Mouse (Mus musculus) cerebellum, adult 2 months (tissue): Measurements from ENCODE around the gene Plekha6. TPM values are rescaled to one million over a fixed set of nuclear protein-coding genes. Genes with fewer than 3 reads are reported as not detected.
A peak's percentile ranks its signal among the peaks of the same experiment; 100 is the strongest.

Experiments
- DNase-seq, 2 experiments: peaks; one replicate each; pipeline ENCODE4 v3.0.0; 2021
- H3K27ac ChIP-seq: fragments of 200-500 bp; 2 replicates; pipeline ENCODE4 v1.5.1; 2012; ENCODE audit warnings: low read length, control low read depth, inconsistent platforms; ENCODE audit not compliant: insufficient read depth
- H3K27me3 ChIP-seq: fragments of 200-500 bp; 2 replicates; pipeline ENCODE4 v1.6.1; 2012; ENCODE audit warnings: inconsistent platforms, mild to moderate bottlenecking, low read length, moderate library complexity; ENCODE audit not compliant: control insufficient read depth, insufficient read depth
- H3K4me1 ChIP-seq: fragments of 200-500 bp; 2 replicates; pipeline ENCODE4 v1.6.1; 2011; ENCODE audit warnings: low read length; ENCODE audit not compliant: control insufficient read depth, insufficient read depth
- H3K4me3 ChIP-seq: fragments of 200-500 bp; replicated peaks from 2 replicates; pipeline ENCODE3; 2011; ENCODE audit warnings: mild to moderate bottlenecking, low read depth, low read length, control low read depth; ENCODE audit not compliant: insufficient read depth
- CTCF ChIP-seq: fragments of 200-500 bp; IDR thresholded peaks from 2 replicates; pipeline ENCODE4 v1.5.1; 2011; ENCODE audit warnings: low read depth, mild to moderate bottlenecking, control low read depth, low read length, moderate library complexity, borderline replicate concordance; ENCODE audit not compliant: insufficient read depth
- POLR2A ChIP-seq: fragments of 200-500 bp; IDR thresholded peaks from 2 replicates; pipeline ENCODE4 v1.6.1; 2011; ENCODE audit warnings: low read length, control low read depth, borderline replicate concordance; ENCODE audit not compliant: insufficient read depth
- WGBS: fragments of 180-500 bp; shearing (Covaris S2); methylation state at CpG from one replicate; pipeline ENCODE4 v1.1.7; 2018; 5-methylcytosine and 5-hydroxymethylcytosine counted together
- polyA plus RNA-seq: library from polyadenylated mRNA; depleted of rRNA; stranded (reverse); fragments of >200 nt; gene quantifications from 2 replicates; pipeline ENCODE4 v1.2.3, GENCODE M21; 2012

Gene Plekha6
- polyA plus RNA-seq, 1 experiment, result 77.2 TPM

GRCm38 (mm10) chr1:133204985-133205384 is 41.0 kb downstream of the Plekha6 start:
- H3K4me1 ChIP-seq, result peaks cover 11% of the 10 kb centered on the region
- DNase-seq, result no peak
- no peaks in the 10 kb centered on the region for H3K27me3 ChIP-seq
- no peak overlapping the region for H3K4me3 ChIP-seq
- H3K27ac ChIP-seq, result no peak overlapping the region
- TF ChIP-seq POLR2A (no peak), CTCF (no peak)
- WGBS, result 88% methylated on average over 10 of the region's 10 CpGs

GRCm38 (mm10) chr1:133208086-133208815 is 44.2 kb downstream of the Plekha6 start:
- H3K4me1 ChIP-seq, result peaks cover 12% of the 10 kb centered on the region
- no peak for TF ChIP-seq POLR2A
- TF ChIP-seq CTCF, result no peak
- no peak for DNase-seq
- no peaks in the 10 kb centered on the region for H3K27me3 ChIP-seq
- no peak overlapping the region for H3K4me3 ChIP-seq
- WGBS, result 92% methylated on average over 9 of the region's 11 CpGs
- H3K27ac ChIP-seq, result no peak overlapping the region

- no peak for TF ChIP-seq POLR2A
- TF ChIP-seq CTCF, result no peak
- H3K27me3 ChIP-seq, result no peaks in the 10 kb centered on the region
- no peak overlapping the region for H3K4me3 ChIP-seq
- peaks cover 12% of the 10 kb centered on the region for H3K4me1 ChIP-seq
- H3K27ac ChIP-seq, result no peak overlapping the region
- no peak for DNase-seq
- WGBS, result 82% methylated on average over 11 of the region's 11 CpGs
These were observed 45.0 kb downstream of the Plekha6 start for GRCm38 (mm10) chr1:133209036-133209435.

- H3K27me3 ChIP-seq, result no peaks in the 10 kb centered on the region
- no peak overlapping the region for H3K27ac ChIP-seq
- peaks cover 12% of the 10 kb centered on the region for H3K4me1 ChIP-seq
- no peak for DNase-seq
- 35% methylated on average over 7 of the region's 7 CpGs for WGBS
- TF ChIP-seq CTCF, result no peak
- no peak for TF ChIP-seq POLR2A
- H3K4me3 ChIP-seq, result no peak overlapping the region
These were observed 45.5 kb downstream of the Plekha6 start for GRCm38 (mm10) chr1:133209482-133209881.

- H3K4me1 ChIP-seq, result peaks cover 12% of the 10 kb centered on the region
- TF ChIP-seq CTCF (no peak), POLR2A (no peak)
- no peak overlapping the region for H3K27ac ChIP-seq
- no peak overlapping the region for H3K4me3 ChIP-seq
- no peaks in the 10 kb centered on the region for H3K27me3 ChIP-seq
- DNase-seq, result peak; percentile 24 to 37
- WGBS, result 37% methylated on average over 17 of the region's 17 CpGs
These were observed 46.0 kb downstream of the Plekha6 start for GRCm38 (mm10) chr1:133209901-133210516.

- WGBS, result 71% methylated on average over 7 of the region's 7 CpGs
- peak; percentile 24 to 34 for DNase-seq
- Histone ChIP-seq H3K27ac (no peak overlapping the region), H3K4me1 (peaks cover 19% of the 10 kb centered on the region), H3K27me3 (no peaks in the 10 kb centered on the region), H3K4me3 (no peak overlapping the region)
- TF ChIP-seq CTCF (no peak), POLR2A (no peak)
These were observed 46.8 kb downstream of the Plekha6 start for GRCm38 (mm10) chr1:133210766-133211165.

GRCm38 (mm10) chr1:133212273-133212672 is 48.3 kb downstream of the Plekha6 start:
- no peaks in the 10 kb centered on the region for H3K27me3 ChIP-seq
- H3K27ac ChIP-seq, result no peak overlapping the region
- TF ChIP-seq CTCF, result no peak
- no peak for TF ChIP-seq POLR2A
- DNase-seq, result peak; percentile 32 to 42
- peaks cover 19% of the 10 kb centered on the region for H3K4me1 ChIP-seq
- WGBS, result 58% methylated on average over 4 of the region's 4 CpGs
- no peak overlapping the region for H3K4me3 ChIP-seq

GRCm38 (mm10) chr1:133213098-133213497 is 49.1 kb downstream of the Plekha6 start:
- 91% methylated on average over 7 of the region's 7 CpGs for WGBS
- Histone ChIP-seq H3K27me3 (no peaks in the 10 kb centered on the region), H3K4me1 (peaks cover 19% of the 10 kb centered on the region), H3K27ac (no peak overlapping the region), H3K4me3 (no peak overlapping the region)
- no peak for TF ChIP-seq POLR2A
- no peak for TF ChIP-seq CTCF
- DNase-seq, result no peak
